Mouse (Mus musculus) bone marrow, adult 2 months (tissue): Measurements from ENCODE around the gene Pfkfb2.

Experiments used
- CTCF ChIP-seq: fragments of 200-500 bp; IDR thresholded peaks from 2 replicates; pipeline ENCODE4 v1.5.1; 2011; ENCODE audit warnings: low read length, control low read depth; ENCODE audit not compliant: control insufficient read depth, insufficient read depth
- POLR2A ChIP-seq: fragments of 200-500 bp; IDR thresholded peaks from 2 replicates; pipeline ENCODE4 v1.6.1; 2011; ENCODE audit warnings: low read depth, mild to moderate bottlenecking, control low read depth, low read length, borderline replicate concordance; ENCODE audit not compliant: control insufficient read depth

GRCm38 (mm10) chr1:130743775-130744174 is 14.7 kb upstream of the Pfkfb2 start:
- TF ChIP-seq CTCF, result no peak
- no peak for TF ChIP-seq POLR2A
